Mouse (Mus musculus): ENCODE measurements around the gene Ldhb. TPM values are rescaled to one million over a fixed set of nuclear protein-coding genes. Genes with fewer than 3 reads are reported as not detected.

Ldhb gene
- 77.4 and 79.9 TPM in 2 replicates for polyA plus RNA-seq (2011; ENCODE audit: insufficient read length, low read depth, missing spikeins)

DNA sequence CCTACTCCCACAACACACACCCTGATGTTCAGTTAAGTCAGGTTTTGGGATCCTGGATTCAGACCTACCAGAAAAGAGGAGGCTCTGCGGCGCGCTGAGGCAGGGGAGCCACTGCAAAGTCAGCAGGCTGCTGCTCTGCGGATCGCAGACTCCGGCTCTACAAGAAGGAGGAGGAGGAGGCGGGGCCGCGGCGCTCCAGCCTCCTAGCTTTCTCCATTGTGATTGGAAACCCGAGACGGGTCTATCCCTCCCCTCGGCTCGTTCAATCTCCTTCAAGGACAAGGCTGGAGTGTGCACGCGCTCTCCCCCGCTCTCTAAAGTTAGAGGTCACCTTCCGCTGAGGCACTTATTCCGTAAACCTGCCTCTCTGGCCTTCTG, at the start of gene Ldhb:
TSS of gene Ldhb (minus strand) at position 173 of the 378 bp plus-strand sequence.
- H3K4me3 ChIP-seq (ENCODE audit: insufficient read depth, low read length), result peak within 1 kb of the TSS; percentile 64
- TF ChIP-seq CTCF (IDR thresholded peaks at IDR 0.05; ENCODE audit: borderline replicate concordance, insufficient read depth, low read length), result no peak
- peak; percentile 96 for TF ChIP-seq POLR2A (IDR thresholded peaks at IDR 0.05; ENCODE audit: low read depth, low read length)
- no peaks in the 10 kb centered on the region for H3K4me1 ChIP-seq (ENCODE audit: control insufficient read depth, insufficient read depth, low read length)
- H3K27ac ChIP-seq (ENCODE audit: insufficient read depth, low read length), result no peak within 1 kb of the TSS

DNA sequence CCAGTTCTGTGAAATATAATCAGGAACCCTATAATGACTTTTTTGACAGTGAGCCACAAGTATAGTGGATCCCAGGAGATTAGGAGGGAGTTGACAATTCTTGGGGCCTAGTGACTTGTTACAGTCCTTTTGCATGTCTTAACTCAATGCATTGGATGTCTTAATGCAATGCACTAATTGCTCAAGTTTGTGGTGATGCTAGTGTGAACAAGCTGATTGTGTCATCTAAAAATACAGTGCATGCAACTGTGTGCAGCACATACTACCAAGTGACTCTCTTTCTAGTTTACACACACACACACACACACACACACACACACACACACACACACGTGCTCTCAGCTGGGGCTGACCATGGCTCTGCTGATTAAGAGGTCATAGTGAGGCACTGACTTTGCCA, 48.2 kb upstream of the Ldhb start:
- H3K4me1 ChIP-seq (ENCODE audit: control insufficient read depth, insufficient read depth, low read length), result no peaks in the 10 kb centered on the region

DNA sequence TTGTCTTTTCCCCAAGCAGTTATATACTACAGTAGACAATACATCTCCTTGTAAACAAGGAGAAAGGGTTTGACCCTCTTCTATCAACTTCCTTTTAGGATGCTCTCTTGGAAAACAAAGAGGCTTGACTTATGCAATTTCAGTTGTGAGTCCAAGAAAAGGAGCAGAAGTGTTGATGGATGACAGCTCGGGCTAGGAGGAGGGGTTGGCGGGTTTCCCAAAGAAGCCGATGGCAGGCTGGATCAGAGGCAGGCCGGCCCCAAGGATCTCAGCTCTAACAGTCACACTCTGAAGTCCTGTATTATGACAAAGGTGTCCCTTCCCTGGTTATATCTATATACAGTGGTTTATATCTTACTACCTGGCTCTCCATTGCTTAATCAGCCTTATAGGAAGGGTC, 43.7 kb upstream of the Ldhb start:
- no peaks in the 10 kb centered on the region; the same call in 1 of the 2 replicates for H3K4me1 ChIP-seq (ENCODE audit: control insufficient read depth, insufficient read depth, low read length)
- TF ChIP-seq POLR2A (IDR thresholded peaks at IDR 0.05; ENCODE audit: low read depth, low read length), result no peak
- H3K4me3 ChIP-seq (ENCODE audit: insufficient read depth, low read length), result no peak overlapping the region
- no peak overlapping the region for H3K27ac ChIP-seq (ENCODE audit: insufficient read depth, low read length)

More for the DNA sequence above, 48.2 kb upstream of the Ldhb start:
- no peak for TF ChIP-seq POLR2A (IDR thresholded peaks at IDR 0.05; ENCODE audit: low read depth, low read length)
- no peak for TF ChIP-seq CTCF (IDR thresholded peaks at IDR 0.05; ENCODE audit: borderline replicate concordance, insufficient read depth, low read length)
- no peak overlapping the region for H3K4me3 ChIP-seq (ENCODE audit: insufficient read depth, low read length)
- no peak overlapping the region for H3K27ac ChIP-seq (ENCODE audit: insufficient read depth, low read length)

DNA sequence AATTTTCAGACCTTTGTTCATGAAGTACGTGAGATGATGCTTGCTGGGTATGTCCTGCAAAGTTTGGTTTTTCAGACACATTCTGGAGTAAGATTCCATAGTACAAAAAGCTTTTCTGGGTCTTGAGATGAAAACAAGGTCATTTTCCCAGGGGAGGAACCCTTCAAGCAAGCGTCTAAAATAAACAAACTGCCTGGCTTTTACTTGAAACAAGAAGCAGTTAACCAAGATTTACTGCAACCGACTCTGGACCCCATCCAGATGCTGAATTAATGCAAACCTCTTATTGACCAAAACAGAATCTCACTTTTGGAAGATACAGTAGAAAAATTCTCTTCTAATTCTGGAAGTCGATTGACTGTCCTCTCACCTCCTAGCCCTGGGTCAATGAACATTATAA, 43.1 kb upstream of the Ldhb start:
- Histone ChIP-seq H3K27ac (ENCODE audit: insufficient read depth, low read length) (no peak overlapping the region), H3K4me3 (ENCODE audit: insufficient read depth, low read length) (no peak overlapping the region), H3K4me1 (ENCODE audit: control insufficient read depth, insufficient read depth, low read length) (no peaks in the 10 kb centered on the region; the same call in 1 of the 2 replicates)
- TF ChIP-seq POLR2A (IDR thresholded peaks at IDR 0.05; ENCODE audit: low read depth, low read length) (no peak), CTCF (IDR thresholded peaks at IDR 0.05; ENCODE audit: borderline replicate concordance, insufficient read depth, low read length) (no peak)

DNA sequence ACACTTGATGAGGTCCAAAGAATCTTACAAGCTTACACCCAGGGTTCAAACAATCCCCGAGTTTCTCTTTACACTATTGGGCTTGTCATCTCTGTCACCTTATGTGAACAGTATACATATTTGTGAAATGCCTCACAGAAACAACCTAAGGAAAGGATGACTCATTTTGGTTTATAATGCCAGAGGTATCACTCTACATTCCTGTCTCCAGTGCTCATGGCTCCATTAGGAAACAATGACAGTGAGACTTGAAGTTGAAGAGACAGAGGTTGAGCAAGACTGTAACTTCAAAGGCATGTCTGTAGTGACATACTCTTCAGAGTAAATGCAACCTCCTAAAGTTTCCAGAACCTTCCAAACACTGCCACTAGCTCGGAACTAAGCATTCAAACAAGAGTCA, 40.6 kb upstream of the Ldhb start:
- Histone ChIP-seq H3K4me1 (ENCODE audit: control insufficient read depth, insufficient read depth, low read length) (no peaks in the 10 kb centered on the region; the same call in none of the 2 replicates), H3K4me3 (ENCODE audit: insufficient read depth, low read length) (no peak overlapping the region), H3K27ac (ENCODE audit: insufficient read depth, low read length) (no peak overlapping the region)
- TF ChIP-seq POLR2A (IDR thresholded peaks at IDR 0.05; ENCODE audit: low read depth, low read length) (no peak), CTCF (IDR thresholded peaks at IDR 0.05; ENCODE audit: borderline replicate concordance, insufficient read depth, low read length) (no peak)

DNA sequence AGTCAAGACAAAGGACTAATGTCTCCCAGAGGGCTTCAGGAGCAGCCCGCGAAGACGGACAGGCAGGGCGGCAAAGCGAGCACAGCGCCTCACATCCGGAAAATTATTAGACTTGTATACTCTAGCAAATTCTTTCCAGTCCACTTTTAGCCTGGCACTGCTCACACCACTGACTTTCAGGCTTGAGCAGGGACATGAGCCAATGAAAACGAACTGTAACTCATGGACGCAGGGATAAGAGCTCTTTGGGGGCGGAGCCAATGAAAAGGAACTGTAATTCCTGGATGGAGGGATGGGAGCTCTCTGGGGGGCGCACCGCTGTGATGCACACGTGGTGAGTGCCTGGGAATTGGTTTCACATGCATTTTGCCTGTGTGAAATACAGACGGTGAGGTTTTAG, 37.4 kb upstream of the Ldhb start:
- no peak overlapping the region for H3K27ac ChIP-seq (ENCODE audit: insufficient read depth, low read length)
- no peak for TF ChIP-seq CTCF (IDR thresholded peaks at IDR 0.05; ENCODE audit: borderline replicate concordance, insufficient read depth, low read length)
- TF ChIP-seq POLR2A (IDR thresholded peaks at IDR 0.05; ENCODE audit: low read depth, low read length), result no peak
- no peak overlapping the region for H3K4me3 ChIP-seq (ENCODE audit: insufficient read depth, low read length)

DNA sequence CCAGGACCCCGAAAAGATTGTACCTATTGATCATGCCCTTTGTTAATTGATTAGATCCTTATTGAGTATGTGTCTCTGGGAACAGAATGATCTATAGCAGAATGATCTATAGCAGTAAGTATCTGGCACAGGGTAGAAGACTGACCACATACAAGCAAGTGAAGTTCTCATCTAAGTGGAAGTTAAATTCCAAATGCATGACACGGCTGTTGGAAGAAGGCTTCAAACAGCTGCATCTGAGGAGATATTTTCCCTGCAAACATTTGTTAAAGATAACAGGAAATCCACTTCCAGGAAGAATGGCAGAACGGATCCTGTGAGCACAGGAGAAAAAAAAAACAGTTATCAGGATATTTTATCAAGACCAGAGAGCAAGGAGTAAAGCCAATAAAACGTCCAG, 35.9 kb upstream of the Ldhb start:
- H3K4me1 ChIP-seq (ENCODE audit: control insufficient read depth, insufficient read depth, low read length), result no peaks in the 10 kb centered on the region; the same call in none of the 2 replicates
- H3K27ac ChIP-seq (ENCODE audit: insufficient read depth, low read length), result no peak overlapping the region
- TF ChIP-seq CTCF (IDR thresholded peaks at IDR 0.05; ENCODE audit: borderline replicate concordance, insufficient read depth, low read length) (no peak), POLR2A (IDR thresholded peaks at IDR 0.05; ENCODE audit: low read depth, low read length) (no peak)
- no peak overlapping the region for H3K4me3 ChIP-seq (ENCODE audit: insufficient read depth, low read length)

More for the DNA sequence above, 37.4 kb upstream of the Ldhb start:
- no peaks in the 10 kb centered on the region; the same call in none of the 2 replicates for H3K4me1 ChIP-seq (ENCODE audit: control insufficient read depth, insufficient read depth, low read length)

DNA sequence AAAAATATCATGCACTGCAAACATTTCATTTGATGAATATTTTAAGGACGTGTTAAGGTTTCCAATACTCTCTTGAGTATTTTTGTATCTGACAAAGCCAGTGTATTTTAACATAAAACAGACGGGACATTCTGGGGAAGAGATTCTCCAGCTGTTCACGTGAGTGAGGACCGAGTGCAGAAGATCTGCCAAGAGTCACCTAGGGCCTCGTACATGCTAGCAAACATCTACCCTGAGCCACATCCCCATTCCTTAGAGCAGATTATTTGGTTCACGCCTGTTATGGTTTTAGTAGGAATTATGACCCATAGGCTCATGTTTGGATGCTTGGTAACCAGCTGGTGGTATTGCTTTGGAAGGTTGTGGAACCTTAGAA, 35.0 kb upstream of the Ldhb start:
- no peaks in the 10 kb centered on the region; the same call in 1 of the 2 replicates for H3K4me1 ChIP-seq (ENCODE audit: control insufficient read depth, insufficient read depth, low read length)
- no peak for TF ChIP-seq CTCF (IDR thresholded peaks at IDR 0.05; ENCODE audit: borderline replicate concordance, insufficient read depth, low read length)
- TF ChIP-seq POLR2A (IDR thresholded peaks at IDR 0.05; ENCODE audit: low read depth, low read length), result no peak
- no peak overlapping the region for H3K27ac ChIP-seq (ENCODE audit: insufficient read depth, low read length)
- no peak overlapping the region for H3K4me3 ChIP-seq (ENCODE audit: insufficient read depth, low read length)

DNA sequence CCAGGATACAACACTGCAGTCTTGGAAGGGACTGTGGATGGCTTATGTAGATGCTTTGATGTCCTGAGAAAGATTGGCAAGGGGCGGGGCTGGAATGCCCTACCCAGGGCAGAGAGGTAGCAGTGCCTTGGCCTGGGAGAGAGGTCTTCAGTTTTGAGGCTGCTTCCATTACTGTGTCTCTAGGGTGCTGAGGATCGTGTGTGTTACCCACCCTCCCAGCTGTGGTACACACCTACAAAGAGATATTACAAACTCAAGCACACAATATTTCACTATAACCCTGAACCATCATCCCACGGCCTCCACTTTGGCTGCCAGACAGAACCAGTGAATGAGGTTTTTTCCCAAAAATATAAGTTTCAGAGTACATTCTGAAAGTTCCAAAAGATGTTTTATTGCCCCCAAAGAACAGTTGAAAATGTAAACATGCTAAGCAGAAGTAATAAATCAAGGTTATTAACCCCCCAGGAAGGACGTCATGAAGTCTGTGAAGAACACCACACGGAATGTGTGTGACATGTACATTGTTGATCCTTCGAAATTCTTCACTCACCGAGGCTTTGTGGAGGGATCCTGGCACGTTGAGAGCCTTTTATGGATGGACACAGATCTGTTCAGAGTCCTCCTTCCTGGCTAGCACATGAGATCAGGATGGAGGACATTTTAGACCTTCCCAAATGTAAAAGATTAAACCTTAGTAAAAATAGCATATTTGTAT, 34.5 kb upstream of the Ldhb start:
- Histone ChIP-seq H3K27ac (ENCODE audit: insufficient read depth, low read length) (no peak overlapping the region), H3K4me3 (ENCODE audit: insufficient read depth, low read length) (no peak overlapping the region), H3K4me1 (ENCODE audit: control insufficient read depth, insufficient read depth, low read length) (no peaks in the 10 kb centered on the region; the same call in 1 of the 2 replicates)
- TF ChIP-seq CTCF (IDR thresholded peaks at IDR 0.05; ENCODE audit: borderline replicate concordance, insufficient read depth, low read length), result no peak
- TF ChIP-seq POLR2A (IDR thresholded peaks at IDR 0.05; ENCODE audit: low read depth, low read length), result no peak

DNA sequence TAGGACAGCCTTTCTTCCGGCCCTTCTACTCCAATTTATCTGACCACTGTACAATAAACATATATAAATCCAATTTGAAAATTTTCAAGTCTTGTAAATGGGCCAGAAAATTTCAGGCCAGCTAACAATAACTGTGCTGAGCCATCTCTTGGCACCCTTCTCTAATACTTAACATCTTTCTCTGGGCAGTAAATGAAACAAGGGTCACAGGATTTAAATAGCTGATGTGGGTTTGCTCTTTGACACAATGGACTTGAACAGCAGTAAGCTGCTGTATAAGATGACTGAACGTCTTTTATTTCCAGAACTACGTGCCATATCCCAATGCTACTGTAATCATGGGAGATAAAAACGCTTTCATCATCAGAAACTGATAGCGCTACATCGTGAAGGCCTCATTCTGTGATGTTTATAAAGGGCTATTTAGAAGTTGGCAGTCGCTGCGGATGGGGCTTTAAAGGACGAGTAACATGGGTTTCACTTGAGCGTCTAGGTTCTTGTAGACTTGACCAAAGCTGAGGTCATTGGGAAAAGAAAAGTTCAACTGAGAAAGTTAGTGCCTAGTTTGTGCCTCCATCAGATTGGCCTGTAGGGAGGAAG, 32.9 kb upstream of the Ldhb start:
- H3K27ac ChIP-seq (ENCODE audit: insufficient read depth, low read length), result no peak overlapping the region
- TF ChIP-seq CTCF (IDR thresholded peaks at IDR 0.05; ENCODE audit: borderline replicate concordance, insufficient read depth, low read length), result no peak
- TF ChIP-seq POLR2A (IDR thresholded peaks at IDR 0.05; ENCODE audit: low read depth, low read length), result no peak
- no peaks in the 10 kb centered on the region; the same call in 1 of the 2 replicates for H3K4me1 ChIP-seq (ENCODE audit: control insufficient read depth, insufficient read depth, low read length)
- no peak overlapping the region for H3K4me3 ChIP-seq (ENCODE audit: insufficient read depth, low read length)
